Mouse (Mus musculus): ENCODE data around the gene Rarres2. TPM values are rescaled to one million over a fixed set of nuclear protein-coding genes. Genes with fewer than 3 reads are reported as not detected.
A peak's percentile ranks its signal among the peaks of the same experiment; 100 is the strongest.

Gene Rarres2
- polyA plus RNA-seq, 1 experiment = not detected

DNA sequence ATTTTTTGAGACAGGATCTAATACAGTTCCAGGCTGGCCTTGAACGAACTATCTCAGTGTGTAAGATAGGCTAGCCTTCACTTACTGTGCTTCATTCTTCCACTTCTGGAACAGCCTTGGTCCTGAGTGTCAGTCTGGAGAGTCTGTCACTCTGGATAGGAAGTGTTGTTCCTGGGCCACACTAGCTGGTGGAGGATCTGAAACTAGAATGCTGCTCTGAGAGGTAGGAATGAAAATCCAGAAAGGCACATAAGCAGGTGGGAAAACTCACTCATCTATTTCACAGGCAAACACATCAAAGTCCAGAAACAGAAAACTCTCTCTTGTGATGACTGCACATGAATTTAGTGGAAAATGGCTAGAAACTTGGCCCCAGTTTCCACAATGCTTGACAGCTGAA lies 28.0 kb upstream of the Rarres2 start:
- Histone ChIP-seq H3K27ac (ENCODE audit: insufficient read depth, low read depth, low read length) (no peak overlapping the region), H3K4me3 (ENCODE audit: insufficient read depth, low read length) (no peak overlapping the region), H3K4me1 (ENCODE audit: control insufficient read depth, insufficient read depth, low read length) (peaks cover 20% of the 10 kb centered on the region)
- TF ChIP-seq CTCF (IDR thresholded peaks at IDR 0.05; ENCODE audit: low read depth, low read length) = no peak

DNA sequence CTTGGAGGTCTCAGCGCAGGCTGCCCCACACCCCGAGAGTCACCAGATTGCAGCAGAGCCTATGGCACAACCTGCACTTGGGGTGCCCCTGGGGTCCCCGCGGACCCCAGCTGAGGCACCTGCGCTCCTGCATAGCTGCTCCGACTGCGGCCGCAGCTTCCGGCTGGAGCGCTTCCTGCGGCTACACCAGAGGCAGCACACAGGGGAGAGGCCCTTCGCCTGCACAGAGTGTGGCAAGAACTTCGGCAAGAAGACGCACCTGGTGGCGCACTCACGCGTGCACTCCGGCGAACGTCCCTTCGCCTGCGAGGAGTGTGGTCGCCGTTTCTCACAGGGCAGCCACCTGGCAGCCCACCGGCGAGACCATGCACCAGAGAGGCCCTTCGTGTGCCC lies 24.6 kb upstream of the Rarres2 start:
- Histone ChIP-seq H3K4me3 (ENCODE audit: insufficient read depth, low read length) (no peak overlapping the region), H3K27ac (ENCODE audit: insufficient read depth, low read depth, low read length) (no peak overlapping the region), H3K4me1 (ENCODE audit: control insufficient read depth, insufficient read depth, low read length) (peaks cover 23% of the 10 kb centered on the region)
- no peak for TF ChIP-seq CTCF (IDR thresholded peaks at IDR 0.05; ENCODE audit: low read depth, low read length)
- TF ChIP-seq POLR2A (IDR thresholded peaks at IDR 0.05; ENCODE audit: borderline replicate concordance, low read depth, low read length) = no peak

DNA sequence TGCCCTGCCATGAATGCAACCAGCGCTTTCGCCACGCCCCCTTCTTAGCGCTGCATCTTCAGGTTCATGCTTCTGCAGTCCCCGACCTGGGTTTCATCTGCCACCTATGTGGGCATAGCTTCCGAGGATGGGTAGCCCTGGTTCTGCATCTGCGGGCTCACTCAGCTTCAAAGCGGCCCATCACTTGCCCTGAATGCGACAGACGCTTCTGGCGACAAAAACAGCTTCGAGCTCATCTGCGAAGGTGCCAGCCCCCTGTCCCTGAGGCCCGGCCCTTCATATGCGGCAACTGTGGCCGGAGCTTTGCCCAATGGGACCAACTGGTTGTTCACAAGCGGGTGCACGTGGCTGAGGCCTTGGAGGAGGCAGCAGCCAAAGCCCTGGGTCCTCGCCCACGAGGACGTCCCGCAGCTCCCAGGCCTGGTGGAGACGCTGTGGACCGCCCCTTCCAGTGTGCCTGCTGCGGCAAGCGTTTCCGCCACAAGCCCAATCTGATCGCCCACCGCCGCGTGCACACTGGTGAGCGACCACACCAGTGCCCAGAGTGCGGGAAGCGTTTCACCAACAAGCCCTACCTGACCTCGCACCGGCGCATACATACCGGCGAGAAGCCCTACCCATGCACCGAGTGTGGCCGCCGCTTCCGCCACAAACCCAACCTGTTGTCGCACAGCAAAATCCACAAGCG lies 24.1 kb upstream of the Rarres2 start:
- TF ChIP-seq POLR2A (IDR thresholded peaks at IDR 0.05; ENCODE audit: borderline replicate concordance, low read depth, low read length) = no peak
- TF ChIP-seq CTCF (IDR thresholded peaks at IDR 0.05; ENCODE audit: low read depth, low read length) = no peak
- no peak overlapping the region for H3K27ac ChIP-seq (ENCODE audit: insufficient read depth, low read depth, low read length)
- H3K4me3 ChIP-seq (ENCODE audit: insufficient read depth, low read length) = no peak overlapping the region
- H3K4me1 ChIP-seq (ENCODE audit: control insufficient read depth, insufficient read depth, low read length) = peaks cover 23% of the 10 kb centered on the region

DNA sequence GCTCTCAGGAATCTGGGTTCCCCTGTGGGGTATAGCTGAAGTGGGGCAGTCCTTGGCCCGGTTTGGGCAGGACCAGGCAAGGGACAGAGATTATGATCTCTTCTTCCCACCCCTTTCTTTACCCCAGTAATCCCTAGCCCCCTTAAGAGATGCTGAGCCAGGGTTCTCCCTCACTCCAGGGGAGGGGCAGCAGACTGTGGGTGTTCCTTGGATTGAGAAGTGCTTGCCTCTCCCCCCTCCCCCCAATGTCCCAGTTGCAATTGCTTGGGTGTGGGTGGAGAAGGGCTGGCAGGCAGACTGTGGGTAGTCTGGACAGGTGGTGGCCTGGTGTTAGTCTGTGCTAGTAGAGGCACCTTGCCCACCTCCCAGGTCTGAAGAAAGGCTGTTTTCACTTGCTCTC lies 22.7 kb upstream of the Rarres2 start:
- H3K4me3 ChIP-seq (ENCODE audit: insufficient read depth, low read length) = peak overlapping the region; percentile 72
- peaks cover 14% of the 10 kb centered on the region for H3K4me1 ChIP-seq (ENCODE audit: control insufficient read depth, insufficient read depth, low read length)
- H3K27ac ChIP-seq (ENCODE audit: insufficient read depth, low read depth, low read length) = no peak overlapping the region
- no peak for TF ChIP-seq POLR2A (IDR thresholded peaks at IDR 0.05; ENCODE audit: borderline replicate concordance, low read depth, low read length)
- no peak for TF ChIP-seq CTCF (IDR thresholded peaks at IDR 0.05; ENCODE audit: low read depth, low read length)

DNA sequence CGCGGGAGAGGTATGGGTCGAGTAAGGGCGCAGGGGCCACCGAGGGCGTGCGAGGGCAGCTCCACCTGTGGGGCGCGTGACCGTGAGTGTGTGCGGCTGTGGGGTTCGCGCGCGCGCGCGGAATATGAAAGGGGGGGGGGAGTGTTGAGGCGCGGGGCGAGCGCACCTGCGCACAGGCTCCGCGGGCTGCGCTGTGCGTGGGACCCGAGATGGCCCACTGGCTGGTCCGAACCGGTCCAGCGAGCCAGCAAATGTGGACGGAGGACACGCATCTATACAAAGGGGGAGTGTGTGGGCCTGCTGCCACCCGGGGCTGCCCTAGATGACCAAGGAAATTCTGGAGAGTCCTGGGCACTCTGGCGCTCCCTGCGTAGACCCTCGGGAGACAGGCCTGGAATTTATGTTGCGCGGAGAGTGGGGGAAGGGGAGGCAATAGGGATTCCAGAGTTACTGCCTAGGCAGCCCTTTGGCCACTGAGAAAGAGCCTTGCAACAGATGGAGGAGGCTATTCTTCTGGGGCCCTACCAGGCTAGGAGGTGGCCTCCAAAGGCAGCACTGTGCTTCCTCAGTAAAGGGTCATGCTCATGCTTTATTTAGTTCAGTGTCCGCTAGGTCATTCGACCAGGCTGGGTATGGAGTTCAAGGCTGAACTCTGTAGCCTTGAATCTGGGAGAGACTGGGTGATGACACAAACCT lies 21.6 kb upstream of the Rarres2 start:
- Histone ChIP-seq H3K4me1 (ENCODE audit: control insufficient read depth, insufficient read depth, low read length) (peaks cover 15% of the 10 kb centered on the region), H3K27ac (ENCODE audit: insufficient read depth, low read depth, low read length) (peak overlapping the region; percentile 72), H3K4me3 (ENCODE audit: insufficient read depth, low read length) (peak overlapping the region; percentile 72)
- no peak for TF ChIP-seq POLR2A (IDR thresholded peaks at IDR 0.05; ENCODE audit: borderline replicate concordance, low read depth, low read length)
- TF ChIP-seq CTCF (IDR thresholded peaks at IDR 0.05; ENCODE audit: low read depth, low read length) = no peak

DNA sequence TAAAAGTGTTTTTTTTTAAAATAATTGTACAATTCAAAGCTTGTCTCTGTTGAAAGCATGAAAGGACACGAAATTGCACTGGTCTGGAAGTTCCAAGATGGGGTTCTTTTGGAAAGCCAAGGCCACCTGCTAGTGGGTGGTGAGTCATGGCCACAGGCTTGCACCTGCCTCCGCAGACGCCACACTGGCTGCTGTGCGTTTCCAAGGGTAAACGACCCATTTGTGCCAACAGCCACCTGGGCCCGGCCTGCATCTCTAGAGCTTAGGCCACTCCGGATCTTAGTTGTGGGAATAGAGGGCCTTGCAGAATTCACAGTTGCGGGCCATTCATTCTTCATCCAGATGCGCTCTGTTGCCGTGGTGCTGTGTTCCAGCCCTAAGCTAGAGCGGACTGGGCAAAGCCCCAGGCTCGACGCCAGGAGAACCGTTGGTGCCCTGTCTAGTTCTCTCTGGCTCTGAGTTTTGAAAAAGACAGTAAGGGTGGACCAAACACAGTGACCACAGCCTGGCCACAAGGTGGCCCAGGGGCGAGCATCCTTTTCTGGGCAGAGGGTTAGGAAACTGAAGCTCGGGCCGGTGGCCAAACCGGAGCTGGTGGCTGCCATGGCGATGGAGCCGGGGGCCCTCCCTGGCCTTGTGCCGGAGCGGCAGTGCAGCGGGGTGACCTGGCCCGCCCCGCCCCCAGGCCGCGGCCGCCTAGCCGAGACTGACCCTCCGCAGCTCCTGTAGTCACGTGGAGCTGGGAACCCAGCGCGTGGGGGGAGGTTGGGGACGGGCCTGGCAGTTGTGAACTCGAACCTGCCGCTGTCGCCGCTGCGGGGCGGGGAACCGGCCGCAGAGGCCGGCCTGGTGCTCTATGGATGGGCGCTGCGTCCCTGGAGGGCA lies 20.8 kb upstream of the Rarres2 start, which contains the start of the genes Repin1 and Gm44965:
TSS of gene Repin1 (plus strand) at position 726 of the 885 bp plus-strand sequence.
TSS of gene Gm44965 (plus strand) at position 784 of the 885 bp plus-strand sequence.
- H3K4me3 ChIP-seq (ENCODE audit: insufficient read depth, low read length) = peak within 1 kb of the TSS; percentile 72
- TF ChIP-seq POLR2A (IDR thresholded peaks at IDR 0.05; ENCODE audit: borderline replicate concordance, low read depth, low read length) (no peak), CTCF (IDR thresholded peaks at IDR 0.05; ENCODE audit: low read depth, low read length) (no peak)
- H3K4me1 ChIP-seq (ENCODE audit: control insufficient read depth, insufficient read depth, low read length) = peaks cover 17% of the 10 kb centered on the region
- H3K27ac ChIP-seq (ENCODE audit: insufficient read depth, low read depth, low read length) = peak within 1 kb of the TSS; percentile 72

DNA sequence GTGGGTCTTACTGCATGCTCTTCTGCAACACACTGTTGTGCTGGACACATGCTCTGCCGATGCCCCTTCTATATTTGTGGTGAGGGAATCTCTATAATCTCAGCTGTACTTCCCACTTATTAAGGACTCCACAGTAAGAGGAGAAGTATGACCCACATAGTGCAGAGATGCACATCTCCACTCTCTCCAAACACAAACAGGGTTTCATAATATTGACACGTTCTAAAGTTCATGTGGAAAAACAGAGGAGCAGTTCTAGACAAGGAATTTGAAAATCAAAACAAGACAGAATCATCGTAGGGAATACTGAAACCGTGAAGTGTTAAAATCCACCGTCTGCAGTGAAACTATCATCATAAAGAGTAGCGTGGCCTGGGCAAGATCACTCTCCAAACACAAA lies 19.3 kb upstream of the Rarres2 start:
- H3K4me1 ChIP-seq (ENCODE audit: control insufficient read depth, insufficient read depth, low read length) = peaks cover 17% of the 10 kb centered on the region
- no peak for TF ChIP-seq CTCF (IDR thresholded peaks at IDR 0.05; ENCODE audit: low read depth, low read length)
- TF ChIP-seq POLR2A (IDR thresholded peaks at IDR 0.05; ENCODE audit: borderline replicate concordance, low read depth, low read length) = no peak

DNA sequence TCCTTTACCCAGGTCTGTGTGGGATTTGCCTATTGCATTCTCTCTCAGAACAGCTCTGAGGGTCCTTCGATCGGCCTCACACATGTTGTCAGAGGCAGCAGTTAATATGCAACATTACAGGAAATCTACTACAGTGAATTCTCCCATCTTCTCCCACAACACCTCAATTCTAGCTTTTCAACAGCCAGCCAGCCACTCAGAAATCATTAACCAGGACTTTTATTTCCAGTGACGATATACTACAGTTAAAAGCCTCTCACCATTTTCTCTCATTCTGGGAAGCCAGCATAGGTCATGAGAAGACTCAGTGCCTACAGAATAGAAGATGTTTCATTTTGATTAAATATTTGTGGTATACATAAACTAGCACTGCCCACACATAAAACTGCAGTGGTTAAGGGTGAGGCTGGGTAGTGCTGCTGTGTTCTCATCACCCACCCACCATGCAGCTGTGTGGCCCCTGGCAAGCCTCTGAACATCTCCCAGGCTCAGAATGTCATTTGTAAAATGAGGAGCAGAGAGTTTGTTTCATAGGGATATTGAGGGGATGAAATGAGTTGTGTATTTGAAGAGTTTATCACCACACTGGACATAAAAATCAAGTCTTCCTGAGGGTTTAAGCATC lies 18.7 kb upstream of the Rarres2 start:
- Histone ChIP-seq H3K4me3 (ENCODE audit: insufficient read depth, low read length) (no peak overlapping the region), H3K27ac (ENCODE audit: insufficient read depth, low read depth, low read length) (no peak overlapping the region), H3K4me1 (ENCODE audit: control insufficient read depth, insufficient read depth, low read length) (peaks cover 17% of the 10 kb centered on the region)
- TF ChIP-seq POLR2A (IDR thresholded peaks at IDR 0.05; ENCODE audit: borderline replicate concordance, low read depth, low read length) (no peak), CTCF (IDR thresholded peaks at IDR 0.05; ENCODE audit: low read depth, low read length) (no peak)

More for the DNA sequence above, 19.3 kb upstream of the Rarres2 start:
- Histone ChIP-seq H3K27ac (ENCODE audit: insufficient read depth, low read depth, low read length) (no peak overlapping the region), H3K4me3 (ENCODE audit: insufficient read depth, low read length) (no peak overlapping the region)

DNA sequence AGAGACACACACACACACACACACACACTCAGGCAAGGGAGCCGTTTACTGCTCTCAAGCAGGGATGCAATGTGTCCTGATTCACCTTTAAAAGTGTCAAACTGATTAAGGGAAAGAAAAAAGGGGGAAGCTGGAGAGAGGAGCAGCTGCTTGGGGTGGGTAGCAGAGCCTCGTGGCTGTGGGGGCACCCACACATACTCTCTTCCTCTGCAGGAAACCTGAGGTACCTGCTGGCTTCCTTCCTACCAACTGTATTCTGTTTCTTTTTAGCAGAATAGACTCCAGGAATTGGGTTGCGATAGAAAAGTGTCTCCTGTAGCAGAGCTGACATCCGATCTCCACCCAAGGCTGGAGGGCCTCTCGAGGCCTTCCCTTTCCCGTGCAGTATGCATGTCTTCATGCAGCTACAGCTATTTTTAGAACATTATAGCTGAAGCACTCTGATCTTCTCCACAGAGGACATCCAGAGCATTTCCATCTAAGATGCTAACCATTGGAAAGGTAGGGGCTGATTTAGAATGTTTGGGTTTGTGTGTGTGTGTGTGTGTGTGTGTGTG lies 16.7 kb upstream of the Rarres2 start, which contains the start of gene Gm45021:
TSS of gene Gm45021 (plus strand) at position 417 of the 557 bp plus-strand sequence.
- Histone ChIP-seq H3K4me3 (ENCODE audit: insufficient read depth, low read length) (no peak within 1 kb of the TSS), H3K27ac (ENCODE audit: insufficient read depth, low read depth, low read length) (no peak within 1 kb of the TSS), H3K4me1 (ENCODE audit: control insufficient read depth, insufficient read depth, low read length) (peaks cover 13% of the 10 kb centered on the region)
- no peak for TF ChIP-seq CTCF (IDR thresholded peaks at IDR 0.05; ENCODE audit: low read depth, low read length)
- no peak for TF ChIP-seq POLR2A (IDR thresholded peaks at IDR 0.05; ENCODE audit: borderline replicate concordance, low read depth, low read length)

Measured in bone marrow macrophage, adult 2 months (primary cell).